Mouse (Mus musculus): ENCODE results near the gene Defb6. TPM values are rescaled to one million over a fixed set of nuclear protein-coding genes. Genes with fewer than 3 reads are reported as not detected.

Gene Defb6
- polyA plus RNA-seq (2017; shearing (Covaris generic)) = not detected

DNA sequence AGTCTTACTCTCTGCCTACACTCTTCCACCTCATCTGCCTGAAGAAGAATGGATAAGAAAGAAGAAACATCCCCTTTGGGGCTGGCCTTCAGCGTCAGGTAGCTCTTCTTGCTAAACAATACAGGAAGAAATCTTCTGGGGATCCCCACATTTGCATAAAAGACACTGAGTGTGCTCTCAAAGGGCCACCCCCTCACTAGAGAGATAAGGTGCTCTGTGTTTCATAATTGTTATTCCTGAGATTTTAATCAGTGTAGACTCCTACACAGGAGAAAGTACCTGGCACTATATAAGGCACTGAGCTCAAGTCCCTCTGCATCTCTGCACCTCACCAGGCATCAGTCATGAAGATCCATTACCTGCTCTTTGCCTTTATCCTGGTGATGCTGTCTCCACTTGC lies at the start of gene Defb6:
TSS of gene Defb6 (plus strand) at position 318 of the 400 bp plus-strand sequence.

DNA sequence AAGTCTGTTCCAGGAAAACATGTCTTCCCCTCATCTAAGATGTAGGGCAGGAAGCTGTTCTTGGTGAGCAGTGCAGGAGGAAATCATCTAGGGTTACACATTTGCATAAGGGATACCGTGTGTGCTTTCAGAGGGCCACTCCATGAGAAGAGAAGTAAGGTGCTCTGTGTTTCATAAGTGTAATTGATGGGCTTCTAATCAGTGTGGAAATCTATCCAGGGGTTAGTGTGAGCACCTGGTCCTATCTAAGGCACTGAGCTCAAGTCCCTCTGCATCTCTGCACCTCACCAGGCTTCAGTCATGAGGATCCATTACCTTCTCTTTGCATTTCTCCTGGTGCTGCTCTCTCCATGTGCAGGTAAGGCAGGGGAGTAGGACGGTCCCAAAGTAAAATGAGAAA lies 14.3 kb downstream of the Defb6 start, which contains the start of gene Defb46:
TSS of gene Defb46 (plus strand) at position 301 of the 400 bp plus-strand sequence.

DNA sequence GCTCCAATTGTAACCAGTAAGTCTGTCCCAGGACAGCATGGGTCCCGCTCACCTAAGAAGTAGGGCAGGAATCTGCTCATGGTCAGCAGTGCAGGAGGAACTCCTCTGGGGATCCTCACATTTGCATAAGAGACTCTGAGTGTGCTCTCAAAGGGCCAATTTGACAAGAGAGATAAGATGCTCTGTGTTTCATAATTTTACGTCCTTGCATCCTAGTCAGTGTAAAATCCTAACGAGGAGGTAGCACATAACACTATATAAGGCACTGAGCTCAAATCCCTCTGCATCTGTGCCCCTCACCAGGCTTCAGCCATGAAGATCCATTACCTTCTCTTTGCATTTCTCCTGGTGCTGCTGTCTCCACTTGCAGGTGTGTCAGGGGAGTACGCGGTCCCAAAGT lies 22.0 kb downstream of the Defb6 start, which contains the start of gene Defb5:
TSS of gene Defb5 (plus strand) at position 301 of the 400 bp plus-strand sequence.

Other genes with a start within 250 kb of the Defb6 start
- gene Defb40, start 247.2 kb upstream of the Defb6 start, polyA plus RNA-seq (2017; shearing (Covaris generic)) = not detected
- not detected for gene Defb37, start 234.4 kb upstream of the Defb6 start, polyA plus RNA-seq (2017; shearing (Covaris generic))
- gene Defb38, start 198.9 kb upstream of the Defb6 start, polyA plus RNA-seq (2017; shearing (Covaris generic)) = not detected
- gene Defb39, start 160.7 kb upstream of the Defb6 start, polyA plus RNA-seq (2017; shearing (Covaris generic)) = not detected
- not detected for gene Defb12, start 110.6 kb upstream of the Defb6 start, polyA plus RNA-seq (2017; shearing (Covaris generic))
- gene Defb34, start 101.7 kb upstream of the Defb6 start, polyA plus RNA-seq (2017; shearing (Covaris generic)) = not detected
- gene Gm45826, start 84.7 kb upstream of the Defb6 start, polyA plus RNA-seq (2017; shearing (Covaris generic)) = not detected
- not detected for gene Defb14, start 31.1 kb upstream of the Defb6 start, polyA plus RNA-seq (2017; shearing (Covaris generic))
- not detected for gene Defb4, start 26.8 kb upstream of the Defb6 start, polyA plus RNA-seq (2017; shearing (Covaris generic))
- not detected for gene Defb46, start 14.4 kb downstream of the Defb6 start, polyA plus RNA-seq (2017; shearing (Covaris generic))
- not detected for gene Defb5, start 22.1 kb downstream of the Defb6 start, polyA plus RNA-seq (2017; shearing (Covaris generic))
- not detected for gene Defb3, start 67.9 kb downstream of the Defb6 start, polyA plus RNA-seq (2017; shearing (Covaris generic))
- not detected for gene Defb8, start 222.1 kb downstream of the Defb6 start, polyA plus RNA-seq (2017; shearing (Covaris generic))